Mouse (Mus musculus): Measurements from ENCODE around the gene Coro2b. TPM values are rescaled to one million over a fixed set of nuclear protein-coding genes. Genes with fewer than 3 reads are reported as not detected.

Gene Coro2b
- 2.5 and 3.1 TPM in 2 replicates for polyA plus RNA-seq (2012; rRNA removed)

- WGBS = 4% methylated on average over 73 of the region's 74 CpGs
- no peak for DNase-seq (ENCODE audit: low read depth, low spot score)
Measured at GRCm38 (mm10) chr9:62536655-62537631, at the start of gene Coro2b. TSS of gene Coro2b (minus strand) at chr9:62537044.

- no peak for DNase-seq (ENCODE audit: low read depth, low spot score)
- WGBS = 31% methylated on average over 1 of the region's 1 CpGs
Measured at GRCm38 (mm10) chr9:62577558-62577957, 40.7 kb upstream of the Coro2b start.

- no peak for DNase-seq (ENCODE audit: low read depth, low spot score)
Measured at GRCm38 (mm10) chr9:62569121-62569520, 32.3 kb upstream of the Coro2b start.

DNA sequence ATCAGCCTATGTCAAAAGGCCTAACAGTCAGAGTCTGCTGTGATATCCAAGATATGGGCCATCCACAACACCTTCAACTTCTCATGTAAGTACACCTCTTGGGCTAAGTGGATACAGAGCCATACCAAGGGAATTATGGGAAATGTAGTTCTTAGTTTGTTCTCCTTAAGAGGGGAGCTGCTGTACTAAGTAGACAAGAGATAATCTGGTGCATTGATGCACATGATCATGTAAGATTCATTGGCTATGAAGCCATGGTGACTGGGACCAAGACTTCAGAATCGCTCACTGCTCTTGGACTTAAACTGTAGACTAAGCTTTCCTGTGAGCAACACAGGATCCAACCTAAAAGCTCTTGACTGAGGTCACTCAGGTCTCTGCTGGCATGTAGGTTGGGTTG lies 31.0 kb upstream of the Coro2b start:
- no peak for DNase-seq (ENCODE audit: low read depth, low spot score)
- WGBS = 95% methylated on average over 1 of the region's 1 CpGs

More at GRCm38 (mm10) chr9:62569121-62569520, 32.3 kb upstream of the Coro2b start:
- 79% methylated on average over 6 of the region's 6 CpGs for WGBS

DNA sequence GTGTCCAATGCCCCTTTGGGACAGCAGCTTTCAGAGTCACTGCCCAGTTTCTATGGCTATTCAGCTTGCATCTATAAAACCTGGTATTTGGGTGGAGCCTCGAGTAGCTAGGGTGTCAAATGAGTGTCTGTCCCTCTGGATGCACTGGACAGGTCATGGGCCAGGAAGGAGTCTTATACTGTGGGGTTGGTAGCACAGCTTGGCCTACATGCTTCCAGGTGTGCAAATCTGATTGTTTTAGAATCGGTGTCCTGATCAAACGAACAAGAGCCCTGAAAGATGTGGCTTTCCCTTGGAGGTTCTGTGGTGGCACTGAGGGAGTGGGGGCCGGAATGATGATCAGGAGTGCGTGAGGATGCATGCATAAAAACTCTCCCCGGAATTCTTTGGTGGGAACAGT lies 25.4 kb upstream of the Coro2b start:
- 81% methylated on average over 6 of the region's 6 CpGs for WGBS
- DNase-seq (ENCODE audit: low read depth, low spot score) = no peak

GRCm38 (mm10) chr9:62560432-62560831 lies 23.6 kb upstream of the Coro2b start:
- 79% methylated on average over 4 of the region's 4 CpGs for WGBS
- no peak for DNase-seq (ENCODE audit: low read depth, low spot score)

DNA sequence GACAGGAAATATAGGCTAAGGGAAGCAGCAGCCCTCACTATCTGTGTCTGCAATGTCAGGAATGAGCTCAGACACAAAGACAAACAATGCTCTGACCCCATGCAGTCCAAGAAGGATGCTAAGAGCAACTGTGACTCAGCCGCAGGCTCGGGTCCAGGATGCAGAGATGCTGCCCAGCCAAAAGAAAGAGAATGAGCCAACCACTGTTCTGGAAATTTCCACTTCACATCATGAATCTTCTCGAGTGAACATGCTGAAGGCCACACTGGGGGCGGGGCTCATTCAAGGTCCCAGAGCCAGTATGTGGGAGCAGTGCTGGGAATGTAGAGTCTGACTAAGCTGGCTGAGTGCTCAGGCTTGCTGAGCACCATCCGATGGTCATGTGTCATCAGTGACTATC lies 23.2 kb upstream of the Coro2b start:
- DNase-seq (ENCODE audit: low read depth, low spot score) = no peak
- WGBS = 34% methylated on average over 5 of the region's 5 CpGs

DNA sequence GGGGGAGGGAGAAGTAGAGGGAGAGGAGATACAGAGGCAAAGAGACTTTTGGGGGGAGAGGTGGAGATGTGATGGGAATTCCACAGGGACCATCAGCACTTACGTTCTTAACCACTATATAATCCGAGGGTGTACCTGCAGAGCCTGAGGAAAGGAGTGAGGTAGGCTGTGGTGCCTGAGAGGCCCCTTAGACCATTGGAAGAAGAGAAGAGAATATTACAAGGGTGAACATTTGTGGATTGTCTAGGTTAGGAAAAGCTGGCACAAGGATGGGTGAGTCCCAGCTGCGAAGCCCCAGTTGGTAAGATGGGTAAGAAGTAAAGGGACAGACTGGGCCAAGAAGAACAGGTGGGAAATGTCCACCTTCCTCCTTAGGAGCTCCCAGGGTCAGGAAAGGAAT lies 22.6 kb upstream of the Coro2b start:
- DNase-seq (ENCODE audit: low read depth, low spot score) = no peak
- whole genome bisulfite sequencing = 77% methylated on average over 3 of the region's 3 CpGs

DNA sequence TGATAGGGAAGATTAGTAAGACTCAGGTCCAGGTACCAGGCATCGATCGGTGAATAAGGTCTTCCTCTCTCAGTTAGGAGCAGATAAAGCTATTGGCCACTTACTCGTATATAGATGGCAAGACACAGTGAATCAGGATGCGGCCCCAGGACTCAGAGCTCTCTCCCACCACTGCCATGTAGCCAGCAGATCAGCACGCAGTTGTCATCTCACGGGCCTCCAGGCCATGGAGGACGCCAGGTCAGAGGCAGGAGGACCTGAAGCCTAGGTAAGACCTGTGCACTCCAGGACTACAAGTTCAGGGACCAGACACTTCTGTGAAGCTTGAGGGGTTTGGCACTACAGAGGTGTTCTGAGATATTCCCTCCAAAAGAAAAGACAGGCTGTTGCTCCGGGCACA lies 21.2 kb upstream of the Coro2b start:
- WGBS = 91% methylated on average over 8 of the region's 8 CpGs
- DNase-seq (ENCODE audit: low read depth, low spot score) = no peak

- no peak for DNase-seq (ENCODE audit: low read depth, low spot score)
- 88% methylated on average over 6 of the region's 6 CpGs for WGBS
Measured at GRCm38 (mm10) chr9:62556748-62557147, 19.9 kb upstream of the Coro2b start.

DNA sequence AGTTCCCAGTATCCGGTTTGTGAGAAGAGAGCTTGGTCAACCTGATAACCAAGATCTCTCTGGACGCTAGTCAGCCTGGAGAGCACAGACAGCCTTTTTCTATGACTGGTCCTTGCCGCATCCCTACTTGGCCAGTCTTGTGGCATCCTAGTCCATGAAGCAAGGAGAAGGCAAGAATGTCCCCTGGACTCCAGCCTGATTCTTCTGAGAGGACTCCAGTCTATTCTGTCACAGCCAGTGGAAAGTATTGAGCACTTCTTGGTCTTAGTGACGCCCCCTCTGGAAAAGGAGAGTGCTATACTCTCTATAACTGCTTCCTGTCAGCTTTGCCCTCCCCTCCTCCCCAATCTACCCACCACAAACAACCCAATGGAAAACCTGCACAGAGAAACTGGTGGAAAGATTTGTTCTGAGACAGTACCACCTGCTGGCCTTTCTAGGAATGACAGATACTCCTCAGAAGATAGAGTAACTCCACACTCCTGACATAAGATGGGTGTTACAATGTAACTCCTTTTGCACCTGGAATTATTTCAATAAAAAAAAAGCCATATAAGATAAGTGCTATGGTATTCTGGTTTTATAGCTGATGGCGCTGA lies 18.5 kb upstream of the Coro2b start:
- 68% methylated on average over 5 of the region's 5 CpGs for WGBS
- peak; percentile 11 for DNase-seq (ENCODE audit: low read depth, low spot score)

DNA sequence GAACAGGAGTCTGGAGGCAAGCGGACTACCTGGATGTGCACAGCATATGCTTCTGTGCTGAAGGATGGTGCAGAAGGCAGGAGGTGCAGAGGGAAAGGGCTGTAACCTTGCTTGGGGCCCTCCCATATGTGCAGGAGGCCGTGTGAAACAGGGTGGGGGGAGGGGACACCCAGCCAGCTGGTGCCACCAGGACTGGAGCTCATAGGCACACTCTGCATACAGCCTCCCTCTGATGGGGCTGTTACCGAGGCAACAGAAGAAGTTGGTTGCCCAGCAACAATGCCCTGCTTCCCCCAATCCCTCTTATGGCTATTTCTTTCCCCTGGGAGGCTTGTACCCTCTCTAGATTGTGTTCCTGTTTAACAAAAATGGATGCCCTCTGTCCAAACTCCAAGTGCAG lies 17.8 kb upstream of the Coro2b start:
- DNase-seq (ENCODE audit: low read depth, low spot score) = no peak
- 48% methylated on average over 3 of the region's 3 CpGs for WGBS

DNA sequence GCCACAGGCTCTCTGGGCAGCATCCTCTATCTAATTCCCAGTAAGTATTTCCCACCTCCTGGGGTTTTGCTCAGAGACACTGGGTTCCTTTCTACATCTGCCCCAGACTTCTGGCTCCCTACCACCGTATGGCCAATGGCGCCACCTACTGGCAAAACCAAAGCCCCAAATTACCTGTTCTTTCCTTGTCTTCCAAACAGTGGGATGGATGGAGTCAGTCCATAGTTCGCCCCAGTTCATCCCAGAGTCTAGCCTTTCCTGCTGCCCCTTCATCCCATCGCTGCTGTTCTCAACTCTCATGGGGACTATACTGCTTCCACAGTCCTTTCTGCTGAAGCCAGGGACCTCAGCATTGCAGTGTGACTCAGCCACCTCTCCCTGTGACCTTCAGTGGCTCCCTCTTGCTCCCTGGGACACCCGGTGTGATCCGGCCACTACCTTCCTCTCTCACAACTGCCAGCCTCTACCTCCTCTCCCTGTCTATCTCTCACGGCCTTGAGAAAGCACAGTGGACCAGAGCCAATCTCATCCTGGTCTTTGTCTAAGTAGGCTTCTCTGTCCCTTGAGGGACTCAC lies 16.6 kb upstream of the Coro2b start:
- peak; percentile 19 for DNase-seq (ENCODE audit: low read depth, low spot score)
- 30% methylated on average over 7 of the region's 7 CpGs for WGBS

DNA sequence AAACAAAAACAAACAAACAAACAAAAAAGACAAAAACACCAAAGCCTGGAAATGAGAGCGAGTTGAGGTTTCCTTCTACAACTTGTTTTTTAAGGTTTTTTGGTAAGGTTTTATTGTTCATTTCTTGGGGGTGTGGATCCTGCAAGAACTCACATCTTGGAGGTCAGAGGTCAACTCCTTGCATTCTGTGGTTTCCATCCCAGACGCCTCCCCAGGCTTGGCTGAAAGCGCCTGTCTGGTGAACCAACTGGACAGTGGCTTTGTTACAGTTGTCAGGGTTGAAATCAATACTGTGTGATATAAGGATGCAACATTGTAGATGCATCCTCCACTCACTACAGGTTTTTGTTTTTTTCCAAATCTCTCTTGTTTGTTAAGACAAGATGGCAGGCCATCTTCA lies 14.7 kb upstream of the Coro2b start:
- 96% methylated on average over 3 of the region's 3 CpGs for WGBS

GRCm38 (mm10) chr9:62550661-62551093 lies 13.8 kb upstream of the Coro2b start:
- WGBS = 49% methylated on average over 11 of the region's 11 CpGs

More for the DNA sequence above, 14.7 kb upstream of the Coro2b start:
- no peak for DNase-seq (ENCODE audit: low read depth, low spot score)

GRCm38 (mm10) chr9:62549809-62550208 lies 13.0 kb upstream of the Coro2b start:
- 2% methylated on average over 8 of the region's 8 CpGs for WGBS
- DNase-seq (ENCODE audit: low read depth, low spot score) = peak; percentile 69

More at GRCm38 (mm10) chr9:62550661-62551093, 13.8 kb upstream of the Coro2b start:
- peak; percentile 37 for DNase-seq (ENCODE audit: low read depth, low spot score)

DNA sequence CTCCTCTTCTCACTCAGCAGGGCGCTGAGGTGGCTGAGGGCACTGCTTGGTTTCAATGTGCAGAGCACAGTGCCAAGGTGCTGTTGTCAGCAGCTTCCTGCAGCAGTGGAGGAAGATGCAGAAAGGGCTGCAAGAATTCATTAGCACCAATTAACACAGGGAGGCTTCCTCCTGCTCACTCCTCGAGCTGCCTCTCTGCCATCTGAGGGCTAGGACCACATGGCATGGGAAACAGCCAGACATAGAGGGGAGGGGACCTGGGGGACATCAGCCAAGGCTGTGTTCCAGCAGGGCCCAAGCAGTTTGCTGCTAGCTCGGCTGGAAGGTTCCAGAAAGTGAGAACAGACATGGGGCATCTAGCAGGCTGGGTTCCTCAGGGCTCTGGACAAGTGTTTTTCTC lies 10.6 kb upstream of the Coro2b start:
- no peak for DNase-seq (ENCODE audit: low read depth, low spot score)
- 71% methylated on average over 3 of the region's 3 CpGs for WGBS

DNA sequence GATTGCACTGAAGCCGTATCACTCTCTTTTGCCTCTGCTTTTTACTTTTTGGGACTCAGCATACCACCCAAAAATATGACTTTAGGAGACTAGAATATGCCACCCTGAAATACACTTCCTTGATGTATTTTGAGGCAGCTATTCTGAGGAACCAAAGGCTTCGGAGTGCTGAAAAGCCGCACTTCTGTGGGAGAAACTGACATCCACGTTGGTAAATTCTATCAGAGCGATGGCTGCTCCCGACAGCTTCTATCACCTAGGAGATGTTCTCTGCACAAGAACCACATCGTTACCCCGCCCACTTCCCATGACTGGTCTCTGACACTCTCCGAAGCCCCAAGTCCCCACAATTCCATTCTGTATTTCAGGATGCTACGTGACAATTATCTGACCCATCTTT lies 8.0 kb upstream of the Coro2b start:
- 78% methylated on average over 10 of the region's 10 CpGs for WGBS
- DNase-seq (ENCODE audit: low read depth, low spot score) = no peak

GRCm38 (mm10) chr9:62543878-62544277 lies 7.0 kb upstream of the Coro2b start:
- no peak for DNase-seq (ENCODE audit: low read depth, low spot score)
- 63% methylated on average over 4 of the region's 4 CpGs for WGBS

DNA sequence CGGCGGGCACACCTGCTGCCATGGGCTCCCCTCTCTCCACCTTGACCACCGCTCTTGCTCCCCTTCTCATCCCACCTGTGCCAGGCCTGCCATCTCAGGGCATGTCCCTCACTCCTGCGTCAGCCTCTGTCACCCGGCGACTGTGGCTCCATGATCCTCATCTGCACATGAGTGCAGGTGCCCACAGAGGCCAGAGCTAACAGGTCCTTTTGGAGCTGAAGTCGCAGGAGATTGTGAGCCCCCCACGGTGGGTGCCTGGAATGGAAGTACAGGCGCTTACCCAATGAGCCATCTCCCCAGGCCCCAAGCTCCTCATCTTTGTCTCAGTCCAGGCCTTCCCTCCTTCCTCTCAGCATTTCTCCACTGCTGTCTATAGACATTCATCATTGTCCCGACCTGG lies 4.8 kb upstream of the Coro2b start:
- no peak for DNase-seq (ENCODE audit: low read depth, low spot score)
- 81% methylated on average over 10 of the region's 10 CpGs for WGBS

Data from large intestine, adult 2 months (tissue).